ENCODE assay signal across 22 mouse cellular contexts in genomic region chr6:118168106-118168505, GRCm38 (mm10). TPM values are rescaled to one million over a fixed set of nuclear protein-coding genes. Genes with fewer than 3 reads are reported as not detected.
DNase-seq lines count a peak whose midpoint lies in the region; ATAC-seq and TF ChIP-seq lines count a peak whose summit lies in the region.
"Had no signal": no experiment of that assay in that cellular context is flagged by ENCODE, and none has a peak within 500 bp of the region (broad histone marks: within the 10 kb centered on the region; RNA-seq: fewer than 3 reads in every experiment).

No protein-coding gene starts in this region.

- no peaks in the 10 kb centered on the region for H3K36me3 ChIP-seq in heart, embryonic 11.5 days (ENCODE audit: control insufficient read depth, insufficient read depth, low read length)
- H3K36me3 ChIP-seq in heart, embryonic 10.5 days = no peaks in the 10 kb centered on the region
- H3K36me3 ChIP-seq in E14TG2a.4 (ENCODE audit: insufficient read depth, low read length) = no peaks in the 10 kb centered on the region
- H3K36me3 ChIP-seq: G1E had no signal

- WGBS in heart, embryonic 11.5 days (ENCODE audit: insufficient replicate concordance) = 82% methylated on average over 14 of the region's 14 CpGs
- 83% methylated on average over 14 of the region's 14 CpGs for WGBS in heart, embryonic 10.5 days

- no peaks in the 10 kb centered on the region for H3K4me1 ChIP-seq in heart, embryonic 11.5 days (ENCODE audit: control insufficient read depth, insufficient read depth, low read length)
- H3K4me1 ChIP-seq in heart, embryonic 10.5 days = peaks cover 7% of the 10 kb centered on the region; the same call in 1 of the 2 replicates
- H3K4me1 ChIP-seq in E14TG2a.4 (replicated peaks; ENCODE audit: low read depth, low read length) = peaks cover 20% of the 10 kb centered on the region

- TF ChIP-seq CTCF in E14TG2a.4 (conservative IDR thresholded peaks at IDR 0.05; ENCODE audit: low read length) = no peak

- no peak overlapping the region for H3K4me3 ChIP-seq in heart, embryonic 11.5 days (ENCODE audit: low read depth, low read length)
- H3K4me3 ChIP-seq in heart, embryonic 10.5 days = no peak overlapping the region
- H3K4me3 ChIP-seq in E14TG2a.4 (replicated peaks; ENCODE audit: low read length) = peak overlapping the region; percentile 32; the same call in 1 of the 2 replicates

- no peak overlapping the region for H3K4me2 ChIP-seq in heart, embryonic 11.5 days

- ATAC-seq in heart, embryonic 11.5 days (replicated peaks; ENCODE audit: insufficient number of reproducible peaks, low FRiP score, low TSS enrichment) = no peak
- ATAC-seq: activated CD4-positive, CD25-positive, alpha-beta regulatory T cell, adult 4 months; Patski had no signal

- H3K9ac ChIP-seq in heart, embryonic 11.5 days (ENCODE audit: low read depth, low read length) = no peak overlapping the region

- H3K9me3 ChIP-seq in heart, embryonic 11.5 days (replicated peaks; ENCODE audit: control insufficient read depth, low read length) = no peaks in the 10 kb centered on the region
- H3K9me3 ChIP-seq in heart, embryonic 10.5 days = no peaks in the 10 kb centered on the region
- no peaks in the 10 kb centered on the region for H3K9me3 ChIP-seq in E14TG2a.4 (ENCODE audit: low read length)
- H3K9me3 ChIP-seq: G1E had no signal

- intact Hi-C loops in heart, postnatal 14 days (cut with DNase I) = no loop called here

- H3K27me3 ChIP-seq in heart, embryonic 11.5 days (ENCODE audit: control insufficient read depth, insufficient read depth, low read length) = no peaks in the 10 kb centered on the region
- H3K27me3 ChIP-seq in heart, embryonic 10.5 days (ENCODE audit: insufficient read depth, poor library complexity, severe bottlenecking) = no peaks in the 10 kb centered on the region
- H3K27me3 ChIP-seq in E14TG2a.4 (ENCODE audit: insufficient read depth, low read length) = peaks cover 2% of the 10 kb centered on the region; the same call in 1 of the 2 replicates

- no peak overlapping the region for H3K27ac ChIP-seq in heart, embryonic 11.5 days (ENCODE audit: low read depth, low read length)
- H3K27ac ChIP-seq in heart, embryonic 10.5 days = no peak overlapping the region

- peak; percentile 76 for DNase-seq in heart, adult 11 months
- peak; percentile 56 for DNase-seq in heart, embryonic 10.5 days (ENCODE audit: low spot score)
- no peak for DNase-seq in heart, postnatal 14 days
- no peak for DNase-seq in layer of hippocampus, adult 9-11 months
- DNase-seq: adrenal gland, adult 2 months; adrenal gland, adult 8-10 months; adrenal gland, postnatal 10 days; adrenal gland, postnatal 14 days; adrenal gland, postnatal 25 days; adrenal gland, postnatal 36 days; B cell, adult 2 months; cerebellum, adult 11 months; cerebellum, adult 11-12 months; cerebellum, adult 18-20 months; cerebellum, adult 2 months had no signal

RNA-seq across cellular contexts. Expression of gene Csgalnact2, which starts 29.2 kb away (rescaled TPM):
- 10.2 and 12.8 TPM in 2 replicates for polyA plus RNA-seq in heart, embryonic 11.5 days (2014; fragmentation: Nextera tagmentation; extraction: Ambion mirVana)
- 7.3 and 10.5 TPM in 2 replicates for polyA plus RNA-seq in heart, embryonic 10.5 days (2016; fragmentation: Nextera tagmentation; extraction: Ambion mirVana)
- total RNA-seq in heart, postnatal 14 days (2021) = 10 to 100 TPM; 14.5 to 15.7 TPM

RNA-seq across cellular contexts. Expression of gene Ret, which starts 29.4 kb away (rescaled TPM):
- 0.04 and 0.20 TPM in 2 replicates for polyA plus RNA-seq in heart, embryonic 11.5 days (2014; fragmentation: Nextera tagmentation; extraction: Ambion mirVana)
- 0.06 and 1.3 TPM in 2 replicates for polyA plus RNA-seq in heart, embryonic 10.5 days (2016; fragmentation: Nextera tagmentation; extraction: Ambion mirVana)
- total RNA-seq in heart, postnatal 14 days (2021) = 1 to 10 TPM; 6.4 to 7.9 TPM
- total RNA-seq: CH12.LX, MEL had no signal
- polyA plus RNA-seq: G1E had no signal

Comparison
In these comparisons a context has a peak if more than half of its experiments do, and no peak if none do; other contexts are left out.
1. DNase-seq: peak in heart, adult 11 months (single experiment) and heart, embryonic 10.5 days (single experiment); none in heart, postnatal 14 days (0 of 2) and layer of hippocampus, adult 9-11 months (single experiment).